Mouse (Mus musculus): ENCODE measurements around the gene Ap1m1. TPM values are rescaled to one million over a fixed set of nuclear protein-coding genes. Genes with fewer than 3 reads are reported as not detected.

The Ap1m1 gene
- polyA plus RNA-seq, 1 experiment from 2014 or later, result 201 TPM

GRCm38 (mm10) chr8:72273807-72274206, 34.0 kb downstream of the Ap1m1 start:
- Histone ChIP-seq H3K4me1 (no peaks in the 10 kb centered on the region), H3K27me3 (ENCODE audit: low read depth, poor library complexity, severe bottlenecking) (no peaks in the 10 kb centered on the region), H3K27ac (replicated peaks) (no peak overlapping the region), H3K9me3 (replicated peaks) (no peaks in the 10 kb centered on the region), H3K4me3 (no peak overlapping the region), H3K36me3 (no peaks in the 10 kb centered on the region)
- no peak for DNase-seq (ENCODE audit: low spot score)
- WGBS, result 78% methylated on average over 5 of the region's 5 CpGs

GRCm38 (mm10) chr8:72277244-72277643, 37.4 kb downstream of the Ap1m1 start:
- H3K27me3 ChIP-seq (ENCODE audit: low read depth, poor library complexity, severe bottlenecking), result no peaks in the 10 kb centered on the region
- H3K36me3 ChIP-seq, result no peaks in the 10 kb centered on the region
- no peaks in the 10 kb centered on the region for H3K9me3 ChIP-seq (replicated peaks)
- no peak for DNase-seq (ENCODE audit: low spot score)
- 83% methylated on average over 3 of the region's 3 CpGs for WGBS
- H3K27ac ChIP-seq (replicated peaks), result no peak overlapping the region
- H3K4me1 ChIP-seq, result no peaks in the 10 kb centered on the region
- H3K4me3 ChIP-seq, result no peak overlapping the region

- Histone ChIP-seq H3K27me3 (ENCODE audit: low read depth, poor library complexity, severe bottlenecking) (no peaks in the 10 kb centered on the region), H3K36me3 (no peaks in the 10 kb centered on the region), H3K4me1 (no peaks in the 10 kb centered on the region), H3K27ac (replicated peaks) (no peak overlapping the region), H3K9me3 (replicated peaks) (no peaks in the 10 kb centered on the region), H3K4me3 (no peak overlapping the region)
- 81% methylated on average over 7 of the region's 7 CpGs for WGBS
- no peak for DNase-seq (ENCODE audit: low spot score)
These were observed 39.3 kb downstream of the Ap1m1 start for GRCm38 (mm10) chr8:72279151-72279550.

- H3K36me3 ChIP-seq, result no peaks in the 10 kb centered on the region
- no peaks in the 10 kb centered on the region for H3K27me3 ChIP-seq (ENCODE audit: low read depth, poor library complexity, severe bottlenecking)
- no peak overlapping the region for H3K27ac ChIP-seq (replicated peaks)
- no peaks in the 10 kb centered on the region for H3K4me1 ChIP-seq
- H3K9me3 ChIP-seq (replicated peaks), result no peaks in the 10 kb centered on the region
- DNase-seq (ENCODE audit: low spot score), result no peak
- no peak overlapping the region for H3K4me3 ChIP-seq
- 55% methylated on average over 3 of the region's 3 CpGs for WGBS
These were observed 41.8 kb downstream of the Ap1m1 start for GRCm38 (mm10) chr8:72281634-72282033.

- WGBS, result 85% methylated on average over 4 of the region's 4 CpGs
- Histone ChIP-seq H3K27me3 (ENCODE audit: low read depth, poor library complexity, severe bottlenecking) (no peaks in the 10 kb centered on the region), H3K27ac (replicated peaks) (no peak overlapping the region), H3K36me3 (no peaks in the 10 kb centered on the region), H3K4me1 (no peaks in the 10 kb centered on the region), H3K4me3 (no peak overlapping the region), H3K9me3 (replicated peaks) (no peaks in the 10 kb centered on the region)
- DNase-seq (ENCODE audit: low spot score), result no peak
These were observed 45.5 kb downstream of the Ap1m1 start for GRCm38 (mm10) chr8:72285285-72285684.

- no peaks in the 10 kb centered on the region for H3K27me3 ChIP-seq (ENCODE audit: low read depth, poor library complexity, severe bottlenecking)
- no peaks in the 10 kb centered on the region for H3K4me1 ChIP-seq
- H3K36me3 ChIP-seq, result no peaks in the 10 kb centered on the region
- no peaks in the 10 kb centered on the region for H3K9me3 ChIP-seq (replicated peaks)
- no peak for DNase-seq (ENCODE audit: low spot score)
- H3K4me3 ChIP-seq, result no peak overlapping the region
- H3K27ac ChIP-seq (replicated peaks), result no peak overlapping the region
These were observed 49.2 kb downstream of the Ap1m1 start for GRCm38 (mm10) chr8:72289051-72289450.

GRCm38 (mm10) chr8:72291104-72291503, 51.3 kb downstream of the Ap1m1 start:
- H3K4me3 ChIP-seq, result no peak overlapping the region
- H3K27me3 ChIP-seq (ENCODE audit: low read depth, poor library complexity, severe bottlenecking), result no peaks in the 10 kb centered on the region
- no peak for DNase-seq (ENCODE audit: low spot score)
- H3K27ac ChIP-seq (replicated peaks), result no peak overlapping the region
- no peaks in the 10 kb centered on the region for H3K9me3 ChIP-seq (replicated peaks)
- H3K36me3 ChIP-seq, result no peaks in the 10 kb centered on the region
- H3K4me1 ChIP-seq, result no peaks in the 10 kb centered on the region
- 78% methylated on average over 2 of the region's 2 CpGs for WGBS

- DNase-seq (ENCODE audit: low spot score), result no peak
- Histone ChIP-seq H3K27me3 (ENCODE audit: low read depth, poor library complexity, severe bottlenecking) (no peaks in the 10 kb centered on the region), H3K4me3 (no peak overlapping the region)
These were observed 53.5 kb downstream of the Ap1m1 start for GRCm38 (mm10) chr8:72293309-72293708.

GRCm38 (mm10) chr8:72295125-72295524, 55.3 kb downstream of the Ap1m1 start:
- Histone ChIP-seq H3K27me3 (ENCODE audit: low read depth, poor library complexity, severe bottlenecking) (no peaks in the 10 kb centered on the region), H3K4me1 (no peaks in the 10 kb centered on the region), H3K4me3 (no peak overlapping the region), H3K9me3 (replicated peaks) (no peaks in the 10 kb centered on the region), H3K36me3 (no peaks in the 10 kb centered on the region), H3K27ac (replicated peaks) (no peak overlapping the region)
- WGBS, result 80% methylated on average over 3 of the region's 3 CpGs
- DNase-seq (ENCODE audit: low spot score), result no peak

More at GRCm38 (mm10) chr8:72293309-72293708, 53.5 kb downstream of the Ap1m1 start:
- Histone ChIP-seq H3K36me3 (no peaks in the 10 kb centered on the region), H3K4me1 (no peaks in the 10 kb centered on the region), H3K9me3 (replicated peaks) (no peaks in the 10 kb centered on the region), H3K27ac (replicated peaks) (no peak overlapping the region)

- DNase-seq (ENCODE audit: low spot score), result no peak
These were observed 55.9 kb downstream of the Ap1m1 start for GRCm38 (mm10) chr8:72295679-72296078.

GRCm38 (mm10) chr8:72296561-72296960, 56.7 kb downstream of the Ap1m1 start:
- Histone ChIP-seq H3K4me3 (no peak overlapping the region), H3K27me3 (ENCODE audit: low read depth, poor library complexity, severe bottlenecking) (no peaks in the 10 kb centered on the region), H3K4me1 (no peaks in the 10 kb centered on the region), H3K9me3 (replicated peaks) (no peaks in the 10 kb centered on the region), H3K36me3 (no peaks in the 10 kb centered on the region), H3K27ac (replicated peaks) (no peak overlapping the region)
- DNase-seq (ENCODE audit: low spot score), result no peak
- WGBS, result 84% methylated on average over 8 of the region's 8 CpGs

More at GRCm38 (mm10) chr8:72295679-72296078, 55.9 kb downstream of the Ap1m1 start:
- WGBS, result 73% methylated on average over 8 of the region's 8 CpGs
- no peaks in the 10 kb centered on the region for H3K4me1 ChIP-seq
- no peaks in the 10 kb centered on the region for H3K27me3 ChIP-seq (ENCODE audit: low read depth, poor library complexity, severe bottlenecking)
- H3K4me3 ChIP-seq, result no peak overlapping the region
- no peaks in the 10 kb centered on the region for H3K36me3 ChIP-seq
- H3K27ac ChIP-seq (replicated peaks), result no peak overlapping the region
- H3K9me3 ChIP-seq (replicated peaks), result no peaks in the 10 kb centered on the region

GRCm38 (mm10) chr8:72298928-72299327, 59.1 kb downstream of the Ap1m1 start:
- H3K4me3 ChIP-seq, result no peak overlapping the region
- 84% methylated on average over 1 of the region's 1 CpGs for WGBS

GRCm38 (mm10) chr8:72300654-72301400, 61.0 kb downstream of the Ap1m1 start:
- H3K36me3 ChIP-seq, result no peaks in the 10 kb centered on the region
- DNase-seq (ENCODE audit: low spot score), result no peak
- H3K27ac ChIP-seq (replicated peaks), result no peak overlapping the region
- no peaks in the 10 kb centered on the region for H3K27me3 ChIP-seq (ENCODE audit: low read depth, poor library complexity, severe bottlenecking)
- H3K4me3 ChIP-seq, result no peak overlapping the region
- no peaks in the 10 kb centered on the region for H3K4me1 ChIP-seq
- no peaks in the 10 kb centered on the region for H3K9me3 ChIP-seq (replicated peaks)
- WGBS, result 82% methylated on average over 9 of the region's 9 CpGs

More at GRCm38 (mm10) chr8:72298928-72299327, 59.1 kb downstream of the Ap1m1 start:
- no peaks in the 10 kb centered on the region for H3K9me3 ChIP-seq (replicated peaks)
- no peak for DNase-seq (ENCODE audit: low spot score)
- no peaks in the 10 kb centered on the region for H3K36me3 ChIP-seq
- no peaks in the 10 kb centered on the region for H3K4me1 ChIP-seq
- H3K27me3 ChIP-seq (ENCODE audit: low read depth, poor library complexity, severe bottlenecking), result no peaks in the 10 kb centered on the region
- no peak overlapping the region for H3K27ac ChIP-seq (replicated peaks)
